Comparison of ENCODE assay signal across 8 mouse cellular contexts in genomic region chr5:143621893-143622622, GRCm38 (mm10). TPM values are rescaled to one million over a fixed set of nuclear protein-coding genes. Genes with fewer than 3 reads are reported as not detected.
A peak's percentile ranks its signal among the peaks of the same experiment; 100 is the strongest.
DNase-seq lines count a peak whose midpoint lies in the region; ATAC-seq lines count a peak whose summit lies in the region.

Cyth3 (plus strand) TSS chr5:143622447.

- WGBS in hindbrain, embryonic 12.5 days: 8% methylated on average over 46 of the region's 46 CpGs

- peak within 1 kb of the TSS; percentile 82 for H3K4me3 ChIP-seq in hindbrain, embryonic 12.5 days

- H3K27ac ChIP-seq in hindbrain, embryonic 12.5 days: peak within 1 kb of the TSS; percentile 75

- H3K9ac ChIP-seq in hindbrain, embryonic 12.5 days: peak within 1 kb of the TSS; percentile 77

- H3K9me3 ChIP-seq in hindbrain, embryonic 12.5 days (replicated peaks): no peaks in the 10 kb centered on the region

- DNase-seq in Muller cell, postnatal 12 days (ENCODE audit: inconsistent ontology term): peak; percentile 94
- DNase-seq in cerebellum, adult 9-11 months: peak; percentile 93
- peak; percentile 89 to 94 for DNase-seq in frontal cortex, postnatal 10 days (ENCODE audit: low spot score in 2 of 2)
- DNase-seq in layer of hippocampus, postnatal 25 days (ENCODE audit: extremely low spot score in 1 of 2, low spot score in 1 of 2): peak; percentile 85 to 91
- DNase-seq in lung, postnatal 25 days (ENCODE audit: low spot score): peak; percentile 95
- peak; percentile 96 for DNase-seq in retina, embryonic 14.5 days (ENCODE audit: low spot score)
- peak; percentile 97 for DNase-seq in thymus, postnatal 4 days

- no peaks in the 10 kb centered on the region for H3K36me3 ChIP-seq in hindbrain, embryonic 12.5 days

- ATAC-seq in hindbrain, embryonic 12.5 days (ENCODE audit: low FRiP score): peak; percentile 94

- no peaks in the 10 kb centered on the region for H3K27me3 ChIP-seq in hindbrain, embryonic 12.5 days

- H3K4me2 ChIP-seq in hindbrain, embryonic 12.5 days (replicated peaks): peak within 1 kb of the TSS; percentile 88

- peaks cover 42% of the 10 kb centered on the region for H3K4me1 ChIP-seq in hindbrain, embryonic 12.5 days

RNA-seq across cellular contexts. Expression of gene Cyth3, which starts in this region (rescaled TPM):
- polyA plus RNA-seq in hindbrain, embryonic 12.5 days (2016; fragmentation: Nextera tagmentation; extraction: Ambion mirVana): 39.8 and 46.1 TPM in 2 replicates
- total RNA-seq in layer of hippocampus, postnatal 25 days (2021): 10 to 100 TPM; 40.8 to 49.8 TPM

Comparison
In these comparisons a context has a peak if more than half of its experiments do, and no peak if none do; other contexts are left out.
1. Peak in every context shown above with its lines: DNase-seq, ATAC-seq, H3K4me3 ChIP-seq and H3K27ac ChIP-seq.